Mouse (Mus musculus) yolk sac, embryonic 10.5 days (tissue): Measurements from ENCODE around the gene Arrdc1.

Experiments
- DNase-seq: peaks from one replicate; pipeline ENCODE4 v3.0.0-alpha.2; 2017; ENCODE audit warnings: low spot score

Gene Arrdc1

DNA sequence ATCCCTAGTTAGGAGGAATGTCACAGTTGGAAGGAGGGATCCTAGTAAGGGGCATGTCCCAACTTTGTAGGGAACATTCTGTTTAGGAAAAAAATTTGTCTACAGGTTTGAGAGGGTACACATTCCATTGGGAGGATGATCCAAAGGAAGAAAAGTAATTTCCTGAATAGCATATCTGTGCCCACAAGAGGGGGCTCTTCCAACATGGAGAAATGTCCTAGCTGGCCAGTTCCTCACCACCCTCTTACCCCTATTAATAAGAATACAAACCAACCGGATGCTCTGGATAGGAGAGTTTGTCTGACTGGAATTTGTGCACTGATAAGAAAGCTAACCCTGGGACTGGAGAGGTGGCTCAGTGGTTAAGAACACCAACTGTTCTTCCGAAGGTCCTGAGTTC, 11.5 kb downstream of the Arrdc1 start:
- no peak for DNase-seq

DNA sequence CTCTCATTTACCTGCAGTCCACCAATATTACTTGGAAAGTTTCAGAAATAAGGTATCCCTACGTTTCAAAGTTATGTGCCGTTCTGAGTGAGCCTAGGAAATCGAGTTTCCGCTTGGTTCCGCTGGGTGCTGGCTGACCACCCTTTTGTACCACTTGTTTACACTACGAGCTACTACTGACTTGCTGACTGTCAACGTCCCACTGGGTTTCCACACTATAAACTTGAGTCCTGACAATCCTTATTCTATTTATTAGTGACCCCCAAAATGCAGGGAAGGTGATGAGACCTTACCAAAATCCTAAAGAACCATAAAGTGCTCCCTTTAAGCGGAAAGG, 15.2 kb downstream of the Arrdc1 start:
- DNase-seq = no peak

GRCm38 (mm10) chr2:24918930-24919838, 15.9 kb downstream of the Arrdc1 start, which contains the start of gene Ehmt1:
Gene Ehmt1 (minus strand): TSS chr2:24919614.
- DNase-seq = peak; percentile 89

- no peak for DNase-seq
Observed at GRCm38 (mm10) chr2:24914762-24915161, 20.3 kb downstream of the Arrdc1 start.

DNA sequence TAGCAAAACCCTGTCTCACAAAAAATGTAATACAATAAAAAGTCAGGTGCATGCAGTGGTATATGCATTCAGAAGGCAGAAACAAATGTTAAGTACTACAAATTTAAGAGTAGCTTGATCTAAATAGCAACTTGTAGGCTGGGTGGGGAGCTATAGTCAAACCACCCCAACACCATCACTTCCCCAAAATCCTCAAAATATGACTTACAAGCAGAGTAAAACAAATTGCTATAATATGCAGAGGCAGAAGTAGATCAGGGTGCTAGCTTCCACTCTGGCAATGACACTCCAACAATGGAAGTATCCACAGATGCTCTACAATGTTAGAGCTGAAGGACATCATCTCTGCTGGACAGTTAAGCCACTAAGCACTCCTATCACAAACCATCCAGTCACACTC, 22.5 kb downstream of the Arrdc1 start:
- DNase-seq = no peak

- DNase-seq = no peak
Observed at GRCm38 (mm10) chr2:24912189-24912588, 22.9 kb downstream of the Arrdc1 start.

DNA sequence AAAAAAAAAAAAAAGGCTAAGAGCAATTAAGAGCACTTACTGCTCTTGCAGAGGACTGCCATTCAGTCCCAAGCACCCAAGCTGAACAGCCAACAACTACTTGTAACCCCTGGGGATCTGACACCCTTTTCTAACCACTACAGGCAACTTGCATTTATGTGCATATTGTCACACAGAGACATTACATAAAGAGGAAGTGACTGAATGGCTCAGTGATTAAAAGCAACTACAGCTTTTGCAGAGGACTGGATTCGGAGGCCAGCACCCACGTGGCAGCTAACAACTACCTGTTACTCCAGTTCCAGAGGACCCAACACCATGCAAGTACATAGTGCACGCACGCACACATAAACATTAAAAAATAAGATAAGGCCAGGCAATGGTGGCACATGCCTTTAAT, 24.6 kb downstream of the Arrdc1 start:
- no peak for DNase-seq

DNA sequence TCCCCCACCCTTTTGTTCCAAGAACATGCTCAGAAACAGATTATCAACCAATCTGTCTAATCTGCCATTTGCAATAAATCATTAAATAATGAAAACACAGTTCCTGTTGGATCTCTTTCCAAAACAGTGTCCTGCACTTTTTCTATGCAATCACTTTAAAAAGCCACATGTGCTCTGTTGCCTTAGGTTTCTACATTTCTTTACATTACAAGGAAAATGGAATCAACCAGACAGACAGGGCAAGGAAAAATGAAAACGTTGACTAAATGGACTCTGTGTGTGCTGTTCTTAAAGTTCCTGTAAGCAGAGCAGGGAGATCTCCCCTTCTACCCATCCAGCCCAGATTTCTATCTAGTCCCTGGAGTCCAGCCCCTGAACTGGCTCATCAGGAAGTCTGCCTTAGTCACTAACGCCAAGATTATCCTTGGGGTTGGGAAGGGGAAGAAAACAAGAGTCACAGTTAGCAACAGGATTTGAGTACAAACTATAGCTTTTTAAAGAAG, 29.3 kb downstream of the Arrdc1 start:
- DNase-seq = no peak

- no peak for DNase-seq
Observed at GRCm38 (mm10) chr2:24904823-24905652, 30.0 kb downstream of the Arrdc1 start.

GRCm38 (mm10) chr2:24902999-24903398, 32.1 kb downstream of the Arrdc1 start:
- no peak for DNase-seq

GRCm38 (mm10) chr2:24901055-24901454, 34.0 kb downstream of the Arrdc1 start:
- DNase-seq = no peak

DNA sequence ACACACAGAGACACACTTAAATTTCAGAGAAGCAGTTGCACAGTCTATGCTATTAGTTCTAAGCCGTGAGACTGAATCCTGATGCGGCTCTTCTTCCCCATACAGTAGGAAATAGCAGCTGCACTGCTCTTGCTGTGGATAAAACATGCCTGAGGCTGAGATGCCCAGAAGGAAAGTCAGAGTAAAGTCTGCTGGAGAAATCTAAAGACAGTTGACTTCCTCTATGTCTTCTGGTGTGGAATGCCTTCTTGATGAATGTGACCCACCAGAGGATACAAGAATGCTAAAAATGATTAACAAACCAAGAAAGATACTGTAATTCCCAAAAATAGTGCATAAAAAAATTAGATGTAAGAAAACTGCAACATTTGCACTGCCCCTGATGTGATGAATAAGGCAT, 35.8 kb downstream of the Arrdc1 start:
- DNase-seq = no peak

GRCm38 (mm10) chr2:24896761-24897160, 38.3 kb downstream of the Arrdc1 start:
- no peak for DNase-seq

DNA sequence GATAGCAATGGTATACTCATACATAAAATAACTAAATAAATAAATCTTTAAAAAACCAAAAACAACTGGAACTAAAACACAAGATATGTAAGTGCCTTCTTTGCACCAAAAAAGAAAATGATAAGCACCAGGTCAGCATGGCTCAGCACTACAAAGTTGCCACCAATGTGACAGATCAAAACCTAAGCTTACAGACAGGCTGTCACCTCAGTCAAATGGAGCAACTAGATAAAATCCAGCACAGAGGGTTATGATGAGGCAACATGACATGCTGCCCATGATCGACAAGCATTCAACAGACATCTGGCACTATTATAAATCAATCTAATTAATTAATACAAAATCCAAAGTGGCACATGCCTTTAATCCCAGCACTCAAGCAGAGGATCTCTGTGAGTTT, 40.8 kb downstream of the Arrdc1 start:
- no peak for DNase-seq

GRCm38 (mm10) chr2:24892318-24892717, 42.7 kb downstream of the Arrdc1 start:
- DNase-seq = peak; percentile 28

DNA sequence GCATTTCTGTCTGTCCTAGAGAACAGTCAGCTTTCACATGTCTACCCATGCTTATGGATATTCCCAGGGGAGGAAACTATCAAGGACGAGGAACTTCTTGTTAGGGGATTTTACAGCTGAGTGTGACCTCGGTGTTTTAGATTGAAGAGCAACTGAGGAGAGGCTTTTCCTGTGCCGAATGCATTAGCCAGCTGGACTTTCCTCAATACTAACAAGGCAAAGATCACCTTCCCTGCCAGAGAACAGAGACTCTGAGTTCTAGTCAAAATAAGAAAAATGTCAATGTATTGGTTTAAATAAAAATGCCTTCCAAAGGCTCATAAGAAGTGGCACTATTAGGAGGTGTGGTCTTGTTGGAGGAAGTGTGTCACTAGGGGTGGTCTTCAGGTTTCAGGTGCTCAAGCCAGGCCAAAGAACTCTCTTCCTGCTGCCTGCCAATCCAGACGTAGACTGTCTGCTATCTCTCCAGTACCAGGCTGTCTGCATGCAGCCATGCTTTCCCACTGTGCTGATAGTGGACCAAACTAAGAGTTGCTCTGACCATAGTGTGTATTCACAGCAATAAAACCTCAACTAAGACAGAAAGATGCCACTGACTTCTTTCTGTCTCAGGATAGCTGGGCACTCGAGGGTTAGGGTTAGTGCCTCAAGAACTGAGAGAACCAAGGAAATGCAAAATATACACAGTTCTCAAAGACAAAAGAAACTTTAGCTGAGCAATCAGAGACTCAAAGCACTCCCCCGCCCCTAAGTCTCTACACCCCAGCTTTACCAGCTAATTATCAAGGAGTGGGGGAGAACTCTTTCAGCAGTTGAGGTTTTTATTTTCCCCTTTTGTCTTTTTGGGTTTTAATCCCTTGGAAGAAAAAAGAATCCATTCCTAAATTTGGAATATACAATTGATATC, 44.3 kb downstream of the Arrdc1 start:
- no peak for DNase-seq

DNA sequence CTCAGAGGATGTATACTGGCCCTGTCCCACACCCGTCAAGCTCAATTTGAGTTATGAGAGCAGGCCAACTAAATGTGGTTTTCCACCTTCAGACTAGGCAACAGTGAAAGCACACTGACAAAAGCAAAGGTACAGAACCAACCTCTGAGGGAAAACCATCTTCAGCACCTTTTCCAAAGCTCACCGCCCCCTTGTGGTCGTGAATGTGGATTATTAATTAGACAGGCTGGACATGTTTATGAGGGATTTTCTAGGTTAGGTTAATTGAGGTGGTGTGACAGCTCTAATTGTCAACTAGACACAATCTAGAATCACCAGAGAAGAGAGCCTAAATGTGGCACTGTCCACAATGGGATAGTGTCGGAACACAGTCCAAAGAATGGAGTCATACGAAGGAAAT, 46.2 kb downstream of the Arrdc1 start:
- no peak for DNase-seq

GRCm38 (mm10) chr2:24880686-24881085, 54.4 kb downstream of the Arrdc1 start:
- DNase-seq = no peak
